Mouse (Mus musculus): Measurements from ENCODE around the gene Catsperd.

DNA sequence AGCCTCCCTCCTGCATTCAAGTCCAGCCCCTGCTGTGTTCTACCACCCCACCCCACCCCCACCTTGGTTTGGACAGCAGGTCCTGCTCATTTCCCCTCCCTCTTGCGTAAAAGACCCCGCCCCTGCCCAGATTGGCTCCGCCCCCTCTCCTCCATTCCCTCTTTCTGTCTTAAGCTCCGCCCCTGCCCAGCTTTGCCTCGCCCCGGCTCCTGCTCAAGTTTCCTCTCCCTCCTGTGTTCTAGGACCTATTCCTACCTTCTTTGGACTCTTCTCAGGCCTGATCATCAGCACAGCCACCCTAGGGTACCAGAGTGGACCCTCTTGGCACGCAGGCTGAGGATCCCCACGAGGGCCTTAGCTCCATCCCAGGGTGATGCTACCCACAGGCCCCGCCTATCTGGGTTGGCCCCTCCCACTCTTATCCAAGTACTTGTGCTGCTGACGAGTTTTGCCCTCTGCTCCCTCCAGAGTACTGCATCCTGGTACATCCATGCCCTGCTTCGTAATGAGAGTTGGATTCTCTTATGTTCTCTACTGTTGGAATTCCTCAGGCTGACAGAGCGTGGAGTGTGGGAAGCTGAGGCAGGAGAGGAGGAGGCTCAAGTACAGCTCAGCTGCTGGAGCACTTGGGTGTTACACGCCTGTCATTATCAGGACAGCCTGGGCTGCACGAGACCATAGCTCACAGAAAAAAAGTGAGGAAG lies 15.9 kb upstream of the Catsperd start:
- no peak for TF ChIP-seq POLR2A (IDR thresholded peaks at IDR 0.05; ENCODE audit: borderline replicate concordance, low read depth, low read length)
- no peak for TF ChIP-seq CTCF (IDR thresholded peaks at IDR 0.05; ENCODE audit: low read depth, low read length)
